ENCODE assay signal across 10 mouse cellular contexts in genomic region chr12:104638156-104638555, GRCm38 (mm10).
DNase-seq lines count a peak whose midpoint lies in the region; ATAC-seq and TF ChIP-seq lines count a peak whose summit lies in the region.
"Had no signal": no experiment of that assay in that cellular context is flagged by ENCODE, and none has a peak within 500 bp of the region (broad histone marks: within the 10 kb centered on the region; RNA-seq: fewer than 3 reads in every experiment).

No protein-coding gene starts in this region.

- TF ChIP-seq EP300 in heart, adult 2 months (IDR thresholded peaks at IDR 0.05; ENCODE audit: insufficient read depth, low read depth, low read length) = no peak

- no peak overlapping the region for H3K27ac ChIP-seq in heart, embryonic 12.5 days (ENCODE audit: poor library complexity, severe bottlenecking)
- no peak overlapping the region for H3K27ac ChIP-seq in heart, adult 2 months
- H3K27ac ChIP-seq in hindbrain, embryonic 16.5 days (ENCODE audit: low read depth, low read length) = no peak overlapping the region
- H3K27ac ChIP-seq: liver, embryonic 12.5 days had no signal

- no peaks in the 10 kb centered on the region for H3K36me3 ChIP-seq in heart, embryonic 12.5 days
- H3K36me3 ChIP-seq in heart, adult 2 months (ENCODE audit: control insufficient read depth, insufficient read depth, low read length) = no peaks in the 10 kb centered on the region
- H3K36me3 ChIP-seq in hindbrain, embryonic 16.5 days (ENCODE audit: control insufficient read depth, insufficient read depth, low read length) = no peaks in the 10 kb centered on the region
- H3K36me3 ChIP-seq: liver, embryonic 12.5 days had no signal

- TF ChIP-seq POLR2A in heart, adult 2 months (IDR thresholded peaks at IDR 0.05; ENCODE audit: insufficient read depth, low read depth, low read length) = no peak

- DNase-seq in heart, adult 2 months = no peak
- DNase-seq in embryo, embryonic 10.5 days (ENCODE audit: low spot score) = peak; percentile 42
- peak; percentile 4 for DNase-seq in lung, postnatal 14 days
- no peak for DNase-seq in spleen, postnatal 10 days (ENCODE audit: low spot score in 2 of 2)
- DNase-seq in cerebellum, adult 18-20 months = no peak
- DNase-seq in layer of hippocampus, adult 9-11 months = no peak
- DNase-seq: B cell, adult 2 months had no signal

- no peak for ATAC-seq in heart, embryonic 12.5 days (ENCODE audit: insufficient number of reproducible peaks, low FRiP score)
- no peak; the same call in 1 of the 2 replicates for ATAC-seq in hindbrain, embryonic 16.5 days
- ATAC-seq: liver, embryonic 12.5 days had no signal

- 34% methylated on average over 8 of the region's 8 CpGs for WGBS in heart, embryonic 12.5 days
- 29% methylated on average over 8 of the region's 8 CpGs for WGBS in heart, adult 2 months
- 30% methylated on average over 8 of the region's 8 CpGs for WGBS in hindbrain, embryonic 16.5 days

- peaks cover 54% of the 10 kb centered on the region for H3K27me3 ChIP-seq in heart, embryonic 12.5 days (replicated peaks)
- H3K27me3 ChIP-seq in heart, adult 2 months (ENCODE audit: control insufficient read depth, insufficient read depth, low read length) = peaks cover 1% of the 10 kb centered on the region; the same call in 1 of the 2 replicates
- H3K27me3 ChIP-seq in hindbrain, embryonic 16.5 days (replicated peaks; ENCODE audit: control insufficient read depth, insufficient read depth, low read length) = no peaks in the 10 kb centered on the region

- TF ChIP-seq CTCF in heart, adult 2 months (IDR thresholded peaks at IDR 0.05) = no peak

- 0 out of 2 replicates have a peak overlapping the region, but pooled peaks have one; percentile 22 for H3K4me3 ChIP-seq in heart, embryonic 12.5 days
- no peak overlapping the region for H3K4me3 ChIP-seq in heart, adult 2 months
- no peak overlapping the region for H3K4me3 ChIP-seq in hindbrain, embryonic 16.5 days (ENCODE audit: low read length)
- H3K4me3 ChIP-seq: liver, embryonic 12.5 days had no signal

- intact Hi-C loops in heart, adult 2 months (cut with DNase I) = no loop called here

- H3K4me1 ChIP-seq in heart, embryonic 12.5 days (replicated peaks) = peaks cover 18% of the 10 kb centered on the region
- H3K4me1 ChIP-seq in heart, adult 2 months (ENCODE audit: control insufficient read depth, insufficient read depth, low read length) = no peaks in the 10 kb centered on the region
- peaks cover 14% of the 10 kb centered on the region for H3K4me1 ChIP-seq in hindbrain, embryonic 16.5 days (ENCODE audit: control insufficient read depth, insufficient read depth, low read depth, low read length)
- H3K4me1 ChIP-seq: liver, embryonic 12.5 days had no signal

- H3K9me3 ChIP-seq in heart, embryonic 12.5 days (replicated peaks) = no peaks in the 10 kb centered on the region
- H3K9me3 ChIP-seq in hindbrain, embryonic 16.5 days (ENCODE audit: control insufficient read depth, low read length) = no peaks in the 10 kb centered on the region
- H3K9me3 ChIP-seq: liver, embryonic 12.5 days had no signal

- peak overlapping the region; percentile 59 for H3K4me2 ChIP-seq in heart, embryonic 12.5 days
- peak overlapping the region; percentile 41 for H3K4me2 ChIP-seq in hindbrain, embryonic 16.5 days (ENCODE audit: low read length)

- H3K79me2 ChIP-seq in heart, adult 2 months (replicated peaks; ENCODE audit: control insufficient read depth, insufficient read depth, low read length) = no peaks in the 10 kb centered on the region

- no peak overlapping the region for H3K9ac ChIP-seq in heart, embryonic 12.5 days
- H3K9ac ChIP-seq in heart, adult 2 months (ENCODE audit: low read depth, low read length) = no peak overlapping the region
- no peak overlapping the region for H3K9ac ChIP-seq in hindbrain, embryonic 16.5 days (ENCODE audit: low read depth, low read length)
- H3K9ac ChIP-seq: liver, embryonic 12.5 days had no signal

Comparison
In these comparisons a context has a peak if more than half of its experiments do, and no peak if none do; other contexts are left out.
1. DNase-seq: peak in embryo, embryonic 10.5 days (single experiment) and lung, postnatal 14 days (single experiment); none in heart, adult 2 months (0 of 2), spleen, postnatal 10 days (0 of 2), cerebellum, adult 18-20 months (0 of 2) and layer of hippocampus, adult 9-11 months (single experiment).